Mouse (Mus musculus): ENCODE measurements around the gene Sik2. TPM values are rescaled to one million over a fixed set of nuclear protein-coding genes. Genes with fewer than 3 reads are reported as not detected.
A peak's percentile ranks its signal among the peaks of the same experiment; 100 is the strongest.

The Sik2 gene
- polyA plus RNA-seq, 1 experiment from 2014 or later = 17.9 TPM

- Histone ChIP-seq H3K9me3 (ENCODE audit: control insufficient read depth, low read length) (no peaks in the 10 kb centered on the region), H3K27me3 (ENCODE audit: control insufficient read depth, insufficient read depth, low read length) (no peaks in the 10 kb centered on the region), H3K4me3 (ENCODE audit: low read length) (peak overlapping the region; percentile 87), H3K4me2 (replicated peaks; ENCODE audit: low read depth, low read length) (peak overlapping the region; percentile 66), H3K9ac (ENCODE audit: low read depth, low read length) (peak overlapping the region; percentile 85), H3K27ac (ENCODE audit: low read depth, low read length) (peak overlapping the region; percentile 87; the same call in 1 of the 2 replicates), H3K36me3 (ENCODE audit: control insufficient read depth, insufficient read depth, low read length) (peaks cover 34% of the 10 kb centered on the region), H3K4me1 (ENCODE audit: control insufficient read depth, insufficient read depth, low read length) (peaks cover 19% of the 10 kb centered on the region)
- under 1% methylated on average over 42 of the region's 46 CpGs for WGBS
- peak; percentile 75 for ATAC-seq (ENCODE audit: low FRiP score, low TSS enrichment)
Observed at GRCm38 (mm10) chr9:50857082-50857641, 151.7 kb downstream of the Sik2 start.

- H3K9me3 ChIP-seq (ENCODE audit: control insufficient read depth, low read length) = no peaks in the 10 kb centered on the region
- peak; percentile 94 for ATAC-seq (ENCODE audit: low FRiP score, low TSS enrichment)
- WGBS = under 1% methylated on average over 45 of the region's 45 CpGs
Observed at GRCm38 (mm10) chr9:50856341-50857081, 152.4 kb downstream of the Sik2 start.

GRCm38 (mm10) chr9:50855780-50856179, 153.1 kb downstream of the Sik2 start:
- no peaks in the 10 kb centered on the region for H3K27me3 ChIP-seq (ENCODE audit: control insufficient read depth, insufficient read depth, low read length)
- H3K9me3 ChIP-seq (ENCODE audit: control insufficient read depth, low read length) = no peaks in the 10 kb centered on the region
- peak overlapping the region; percentile 87; the same call in 1 of the 2 replicates for H3K4me3 ChIP-seq (ENCODE audit: low read length)
- peaks cover 19% of the 10 kb centered on the region for H3K4me1 ChIP-seq (ENCODE audit: control insufficient read depth, insufficient read depth, low read length)
- no peak overlapping the region for H3K9ac ChIP-seq (ENCODE audit: low read depth, low read length)
- peak overlapping the region; percentile 87; the same call in 1 of the 2 replicates for H3K27ac ChIP-seq (ENCODE audit: low read depth, low read length)
- 69% methylated on average over 5 of the region's 5 CpGs for WGBS
- ATAC-seq (ENCODE audit: low FRiP score, low TSS enrichment) = no peak
- H3K36me3 ChIP-seq (ENCODE audit: control insufficient read depth, insufficient read depth, low read length) = peaks cover 20% of the 10 kb centered on the region; the same call in 1 of the 2 replicates
- peak overlapping the region; percentile 66 for H3K4me2 ChIP-seq (replicated peaks; ENCODE audit: low read depth, low read length)

More at GRCm38 (mm10) chr9:50856341-50857081, 152.4 kb downstream of the Sik2 start:
- peak overlapping the region; percentile 87 for H3K4me3 ChIP-seq (ENCODE audit: low read length)
- H3K4me1 ChIP-seq (ENCODE audit: control insufficient read depth, insufficient read depth, low read length) = peaks cover 19% of the 10 kb centered on the region
- peak overlapping the region; percentile 66 for H3K4me2 ChIP-seq (replicated peaks; ENCODE audit: low read depth, low read length)
- H3K27me3 ChIP-seq (ENCODE audit: control insufficient read depth, insufficient read depth, low read length) = no peaks in the 10 kb centered on the region
- peak overlapping the region; percentile 87 for H3K27ac ChIP-seq (ENCODE audit: low read depth, low read length)
- H3K9ac ChIP-seq (ENCODE audit: low read depth, low read length) = peak overlapping the region; percentile 85
- peaks cover 28% of the 10 kb centered on the region for H3K36me3 ChIP-seq (ENCODE audit: control insufficient read depth, insufficient read depth, low read length)

GRCm38 (mm10) chr9:50855133-50855766, 153.6 kb downstream of the Sik2 start:
- Histone ChIP-seq H3K4me3 (ENCODE audit: low read length) (no peak overlapping the region), H3K27ac (ENCODE audit: low read depth, low read length) (no peak overlapping the region), H3K9me3 (ENCODE audit: control insufficient read depth, low read length) (no peaks in the 10 kb centered on the region), H3K36me3 (ENCODE audit: control insufficient read depth, insufficient read depth, low read length) (peaks cover 16% of the 10 kb centered on the region; the same call in 1 of the 2 replicates), H3K9ac (ENCODE audit: low read depth, low read length) (no peak overlapping the region), H3K4me2 (replicated peaks; ENCODE audit: low read depth, low read length) (no peak overlapping the region), H3K27me3 (ENCODE audit: control insufficient read depth, insufficient read depth, low read length) (no peaks in the 10 kb centered on the region), H3K4me1 (ENCODE audit: control insufficient read depth, insufficient read depth, low read length) (peaks cover 19% of the 10 kb centered on the region)
- WGBS = 87% methylated on average over 5 of the region's 5 CpGs
- ATAC-seq (ENCODE audit: low FRiP score, low TSS enrichment) = no peak

GRCm38 (mm10) chr9:50854376-50854775, 154.5 kb downstream of the Sik2 start:
- peaks cover 19% of the 10 kb centered on the region for H3K4me1 ChIP-seq (ENCODE audit: control insufficient read depth, insufficient read depth, low read length)
- 0 out of 2 replicates have a peak overlapping the region, but pooled peaks have one; percentile 47 for H3K27ac ChIP-seq (ENCODE audit: low read depth, low read length)
- peaks cover 7% of the 10 kb centered on the region; the same call in 1 of the 2 replicates for H3K36me3 ChIP-seq (ENCODE audit: control insufficient read depth, insufficient read depth, low read length)
- H3K9me3 ChIP-seq (ENCODE audit: control insufficient read depth, low read length) = no peaks in the 10 kb centered on the region
- no peak overlapping the region for H3K9ac ChIP-seq (ENCODE audit: low read depth, low read length)
- WGBS = 32% methylated on average over 8 of the region's 8 CpGs
- H3K4me3 ChIP-seq (ENCODE audit: low read length) = no peak overlapping the region
- no peak for ATAC-seq (ENCODE audit: low FRiP score, low TSS enrichment)
- no peaks in the 10 kb centered on the region for H3K27me3 ChIP-seq (ENCODE audit: control insufficient read depth, insufficient read depth, low read length)
- no peak overlapping the region for H3K4me2 ChIP-seq (replicated peaks; ENCODE audit: low read depth, low read length)

GRCm38 (mm10) chr9:50852634-50853349, 156.1 kb downstream of the Sik2 start:
- Histone ChIP-seq H3K4me1 (ENCODE audit: control insufficient read depth, insufficient read depth, low read length) (peaks cover 15% of the 10 kb centered on the region), H3K4me3 (ENCODE audit: low read length) (no peak overlapping the region), H3K27me3 (ENCODE audit: control insufficient read depth, insufficient read depth, low read length) (no peaks in the 10 kb centered on the region), H3K36me3 (ENCODE audit: control insufficient read depth, insufficient read depth, low read length) (no peaks in the 10 kb centered on the region), H3K9ac (ENCODE audit: low read depth, low read length) (no peak overlapping the region), H3K9me3 (ENCODE audit: control insufficient read depth, low read length) (no peaks in the 10 kb centered on the region), H3K4me2 (replicated peaks; ENCODE audit: low read depth, low read length) (0 out of 2 replicates have a peak overlapping the region, but pooled peaks have one; percentile 6), H3K27ac (ENCODE audit: low read depth, low read length) (no peak overlapping the region)
- WGBS = 48% methylated on average over 17 of the region's 17 CpGs
- ATAC-seq (ENCODE audit: low FRiP score, low TSS enrichment) = no peak

GRCm38 (mm10) chr9:50850713-50851112, 158.2 kb downstream of the Sik2 start:
- 63% methylated on average over 8 of the region's 8 CpGs for WGBS
- no peaks in the 10 kb centered on the region for H3K36me3 ChIP-seq (ENCODE audit: control insufficient read depth, insufficient read depth, low read length)
- H3K9me3 ChIP-seq (ENCODE audit: control insufficient read depth, low read length) = no peaks in the 10 kb centered on the region
- peaks cover 13% of the 10 kb centered on the region for H3K4me1 ChIP-seq (ENCODE audit: control insufficient read depth, insufficient read depth, low read length)
- H3K27me3 ChIP-seq (ENCODE audit: control insufficient read depth, insufficient read depth, low read length) = no peaks in the 10 kb centered on the region
- H3K9ac ChIP-seq (ENCODE audit: low read depth, low read length) = no peak overlapping the region
- H3K4me3 ChIP-seq (ENCODE audit: low read length) = no peak overlapping the region
- no peak overlapping the region for H3K27ac ChIP-seq (ENCODE audit: low read depth, low read length)
- no peak for ATAC-seq (ENCODE audit: low FRiP score, low TSS enrichment)
- no peak overlapping the region for H3K4me2 ChIP-seq (replicated peaks; ENCODE audit: low read depth, low read length)

GRCm38 (mm10) chr9:50850271-50850670, 158.6 kb downstream of the Sik2 start:
- Histone ChIP-seq H3K27ac (ENCODE audit: low read depth, low read length) (no peak overlapping the region), H3K36me3 (ENCODE audit: control insufficient read depth, insufficient read depth, low read length) (no peaks in the 10 kb centered on the region), H3K4me2 (replicated peaks; ENCODE audit: low read depth, low read length) (no peak overlapping the region; the same call in 1 of the 2 replicates), H3K4me1 (ENCODE audit: control insufficient read depth, insufficient read depth, low read length) (peaks cover 13% of the 10 kb centered on the region), H3K9ac (ENCODE audit: low read depth, low read length) (no peak overlapping the region), H3K27me3 (ENCODE audit: control insufficient read depth, insufficient read depth, low read length) (no peaks in the 10 kb centered on the region), H3K9me3 (ENCODE audit: control insufficient read depth, low read length) (no peaks in the 10 kb centered on the region), H3K4me3 (ENCODE audit: low read length) (no peak overlapping the region)
- 28% methylated on average over 11 of the region's 11 CpGs for WGBS
- ATAC-seq (ENCODE audit: low FRiP score, low TSS enrichment) = no peak
